Mouse (Mus musculus): ENCODE results near the gene Dohh.
A peak's percentile ranks its signal among the peaks of the same experiment; 100 is the strongest.

The Dohh gene

DNA sequence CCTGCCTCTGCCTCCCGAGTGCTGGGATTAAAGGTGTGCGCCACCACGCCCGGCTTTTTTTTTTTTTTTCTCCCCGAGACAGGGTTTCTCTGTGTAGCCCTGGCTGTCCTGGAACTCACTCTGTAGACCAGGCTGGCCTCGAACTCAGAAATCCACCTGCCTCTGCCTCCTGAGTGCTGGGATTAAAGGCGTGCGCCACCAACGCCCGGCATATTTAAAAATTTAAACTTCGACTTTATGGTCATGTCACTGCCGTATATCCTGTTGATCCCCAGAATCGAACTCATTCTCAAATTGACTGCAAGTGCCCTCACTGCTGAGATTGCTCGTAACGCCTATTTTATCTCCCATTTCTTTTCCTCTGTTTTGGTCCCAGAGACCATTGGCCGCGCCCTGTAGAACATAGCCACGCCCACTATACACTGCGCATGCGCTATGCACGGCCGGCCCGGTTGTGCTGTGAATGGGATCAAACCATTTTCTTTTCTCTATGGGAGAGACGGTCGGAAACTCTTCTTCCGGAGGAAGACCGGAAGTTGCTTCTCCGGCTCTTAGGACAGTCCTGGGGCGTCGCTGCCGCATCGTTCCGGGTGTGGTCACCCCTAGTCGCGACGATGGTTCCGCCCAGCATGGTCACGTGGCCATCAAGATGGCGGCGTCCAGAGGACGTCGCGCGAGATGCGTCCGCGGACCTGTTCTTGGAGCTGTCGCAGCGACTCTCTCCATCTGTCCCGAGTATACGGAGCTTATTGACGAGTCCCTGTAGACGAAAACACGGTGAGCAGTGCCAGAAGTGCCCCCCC is at the start of gene Dohh, which contains the start of gene Gm48551:
Dohh (plus strand) TSS at position 627 of the 803 bp plus-strand sequence.
Gm48551 (plus strand) TSS at position 665 of the 803 bp plus-strand sequence.
- DNase-seq (ENCODE audit: extremely low spot score) = peak; percentile 99

DNA sequence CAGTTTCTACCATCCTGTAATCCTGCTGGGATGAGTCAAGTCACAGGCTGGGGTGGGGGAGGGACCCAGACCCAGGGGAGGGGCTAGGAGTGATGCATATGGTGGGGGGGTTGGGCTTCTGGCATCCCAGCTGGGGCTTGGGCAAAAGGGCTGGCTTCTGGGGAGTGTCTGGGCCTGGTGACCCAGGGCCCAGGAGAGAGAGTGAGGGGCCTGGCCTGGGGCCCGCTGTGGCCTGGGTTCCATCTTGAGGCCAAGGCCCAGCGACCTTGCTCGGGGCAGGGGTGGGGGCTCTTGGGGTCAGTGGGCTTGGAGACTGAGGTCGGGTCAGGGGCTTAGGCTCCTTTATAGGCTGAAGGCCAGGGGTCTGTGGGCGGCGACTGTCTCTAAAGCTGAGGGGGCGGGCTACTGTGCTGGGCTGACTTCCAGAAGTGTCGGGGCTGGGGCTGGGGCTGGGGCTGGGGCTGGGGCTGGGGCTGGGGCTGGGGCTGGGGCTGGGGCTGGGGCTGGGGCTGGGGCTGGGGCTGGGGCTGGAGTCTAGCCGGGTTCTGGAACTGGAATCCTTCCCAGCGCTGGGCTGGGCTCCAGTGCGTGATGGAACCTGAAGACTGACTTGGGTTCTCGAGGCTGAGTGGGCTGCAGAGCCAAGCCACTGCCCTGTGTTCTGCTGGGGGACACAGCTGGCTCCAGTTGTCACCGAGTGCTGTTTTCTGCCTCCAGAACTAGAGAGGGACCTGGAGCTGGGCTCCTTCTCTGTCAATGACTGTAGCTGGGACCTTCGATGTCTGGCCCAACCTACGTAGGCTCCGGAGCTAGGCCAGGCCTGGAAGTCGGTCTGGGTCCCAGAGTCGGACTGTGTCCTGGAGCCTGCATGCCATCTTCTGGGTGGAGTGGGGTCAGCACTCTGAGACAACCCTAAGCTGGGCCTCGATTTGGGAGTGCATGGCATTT is 48.6 kb upstream of the Dohh start:
- DNase-seq (ENCODE audit: extremely low spot score) = peak; percentile 74

DNA sequence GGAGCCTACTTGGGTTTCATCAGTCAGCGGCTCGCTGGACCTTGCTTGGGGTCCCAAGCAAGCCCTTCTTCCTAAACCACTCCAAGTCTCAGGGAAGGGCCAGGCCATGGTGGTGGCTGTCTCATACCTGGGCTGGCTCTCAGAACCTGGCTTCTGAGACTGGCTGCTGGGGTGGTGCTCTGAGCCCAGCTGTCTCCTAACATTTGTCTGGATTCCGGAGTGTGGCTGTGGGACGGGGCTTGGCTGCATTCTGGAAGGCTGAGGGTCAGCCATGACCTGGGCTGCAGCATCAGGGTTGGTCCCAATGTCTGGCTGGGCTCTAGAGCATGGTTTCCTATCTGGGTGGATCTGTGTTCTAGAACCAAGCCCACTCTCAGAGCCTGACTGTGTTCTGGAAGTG is 47.7 kb upstream of the Dohh start:
- DNase-seq (ENCODE audit: extremely low spot score) = no peak

DNA sequence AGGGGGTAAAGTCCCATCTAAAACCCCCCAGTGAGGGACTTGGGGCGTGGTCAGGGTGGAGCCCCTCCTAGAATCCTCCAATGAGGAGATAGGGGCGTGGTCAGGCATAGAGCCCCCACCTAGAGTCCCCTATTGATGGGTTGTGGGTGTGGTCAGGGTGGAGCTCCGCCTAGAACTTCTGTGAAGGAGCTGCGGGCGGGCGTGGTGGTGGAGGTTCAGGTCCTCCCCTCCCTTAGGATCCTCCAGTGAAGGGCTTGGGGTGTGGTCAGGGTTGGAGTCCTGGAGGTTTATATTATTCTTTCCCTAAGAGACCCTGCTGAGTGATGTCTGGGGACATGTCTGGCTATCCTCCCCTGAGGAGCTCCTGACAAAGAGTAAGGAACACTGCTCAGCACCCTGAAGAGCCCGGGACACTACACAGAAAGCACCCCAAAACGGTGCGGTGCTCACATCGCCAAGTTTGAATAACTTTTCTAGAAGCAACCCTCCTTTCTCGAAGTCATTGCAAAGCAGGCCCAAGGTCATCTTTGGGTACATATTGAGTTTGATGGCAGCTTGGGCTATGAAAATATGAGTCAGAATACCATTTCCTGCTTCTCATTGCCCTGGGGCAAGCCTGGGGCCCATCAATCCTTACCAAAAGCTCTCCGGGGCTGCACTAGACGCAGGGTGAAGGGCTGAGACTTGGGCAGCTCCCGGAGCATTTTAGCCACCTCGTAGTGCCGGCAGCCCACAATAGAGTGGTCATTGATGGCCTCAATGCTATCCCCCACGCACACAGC is 43.5 kb upstream of the Dohh start:
- DNase-seq (ENCODE audit: extremely low spot score) = no peak

DNA sequence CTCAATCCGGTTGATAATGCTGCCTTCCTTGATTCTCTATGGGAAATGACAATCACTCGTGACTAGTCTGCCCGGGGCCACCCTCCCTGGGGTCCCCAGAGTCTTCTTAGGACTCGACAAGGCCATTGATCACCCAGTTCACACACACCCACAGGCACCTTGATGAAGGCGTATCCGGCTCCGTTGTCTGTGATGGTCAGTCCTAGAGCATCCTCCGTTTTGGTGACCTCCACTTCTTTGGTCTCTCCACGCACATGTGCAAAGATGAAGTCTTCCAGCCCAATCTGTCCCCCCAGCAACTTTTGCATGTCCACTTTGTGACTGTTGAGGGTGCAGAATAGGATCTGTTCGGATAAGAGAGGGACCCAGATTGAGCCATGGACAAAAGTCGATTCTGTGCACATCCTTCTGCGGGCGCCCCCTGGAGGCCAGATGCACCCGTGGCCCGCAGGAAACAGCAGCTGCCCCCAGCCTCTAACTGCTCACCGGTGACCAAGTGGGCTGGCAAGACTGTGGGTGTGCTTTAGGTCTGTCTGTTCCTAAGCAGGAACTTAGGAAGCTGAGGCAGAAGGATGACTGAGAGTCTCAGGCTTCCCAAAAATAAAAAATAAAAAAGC is 42.8 kb upstream of the Dohh start:
- peak; percentile 68 for DNase-seq (ENCODE audit: extremely low spot score)

DNA sequence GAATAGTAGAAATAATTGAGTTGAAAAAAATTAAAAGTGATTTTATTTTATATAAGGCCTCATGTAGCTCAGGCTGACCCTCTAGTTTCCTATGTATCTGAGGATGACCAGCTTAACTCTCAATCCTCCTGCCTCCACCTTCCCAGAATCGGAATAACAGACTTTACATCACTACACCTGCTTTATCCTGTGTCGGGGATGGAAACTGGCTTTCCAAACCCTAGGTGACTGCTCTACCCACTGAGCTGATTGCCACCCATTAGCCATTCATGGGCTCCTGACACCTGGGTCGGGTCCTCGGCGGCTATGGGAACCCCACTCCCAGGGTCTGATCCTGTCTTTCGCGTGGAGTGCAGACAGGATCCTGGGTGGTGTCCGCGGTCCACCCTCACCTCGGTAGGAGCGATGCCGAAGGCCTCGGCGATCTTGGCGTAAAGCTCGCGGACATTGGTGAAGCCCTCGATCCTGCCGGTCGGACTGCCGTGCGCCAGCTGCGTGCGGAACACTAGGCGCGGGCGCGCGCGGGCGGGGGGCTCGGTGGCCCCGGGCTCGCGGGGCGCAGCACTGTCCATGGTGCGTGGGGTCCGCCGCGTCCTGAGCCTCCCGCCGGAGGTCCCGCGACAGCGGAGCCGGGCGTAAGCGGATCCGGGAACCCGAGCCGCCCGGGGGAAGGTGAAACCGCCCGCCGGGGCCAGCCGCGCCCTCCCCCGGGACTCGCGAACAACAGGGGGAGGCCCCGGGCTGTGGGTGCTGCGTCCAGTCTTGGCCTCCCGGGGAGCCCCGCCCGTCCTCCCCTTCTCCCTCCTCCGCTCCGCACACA is 41.3 kb upstream of the Dohh start, which contains the start of gene Gipc3:
Gipc3 (minus strand) TSS at position 581 of the 820 bp plus-strand sequence.
- no peak for DNase-seq (ENCODE audit: extremely low spot score)

DNA sequence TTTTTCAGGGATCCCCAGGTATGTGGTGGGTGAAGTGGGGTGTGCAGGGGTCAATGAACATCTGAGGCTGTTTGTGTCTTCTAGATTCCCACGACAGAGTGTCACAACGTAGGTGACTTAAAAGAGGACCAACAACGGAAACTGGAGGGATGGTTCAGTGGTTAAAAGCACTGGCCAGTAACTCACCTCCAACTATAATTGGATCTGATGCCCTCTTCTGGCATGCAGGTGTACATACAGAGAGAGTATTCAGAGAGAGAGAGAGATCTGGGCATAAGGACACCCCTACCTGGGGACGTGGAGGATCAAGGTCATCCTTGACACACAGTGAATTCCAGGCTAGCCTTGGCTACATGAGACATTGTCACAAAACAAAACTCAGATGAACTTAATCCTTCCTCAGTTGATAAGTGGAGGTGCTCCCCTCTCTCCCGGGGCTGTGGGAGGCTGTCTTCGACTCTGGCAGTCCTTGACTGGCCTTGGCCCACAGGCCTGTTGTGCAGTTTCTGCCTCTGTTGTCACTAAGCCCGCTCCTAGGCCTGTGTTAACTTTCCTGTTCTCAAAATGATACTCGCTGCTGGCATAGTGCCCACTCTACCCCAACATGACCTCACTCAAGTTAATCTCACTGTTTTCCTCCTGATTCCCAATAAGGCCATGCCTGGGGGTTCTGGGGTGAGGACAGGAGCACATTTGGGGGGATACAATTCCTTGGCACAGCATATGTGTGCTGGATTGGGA is 39.6 kb upstream of the Dohh start:
- DNase-seq (ENCODE audit: extremely low spot score) = no peak

DNA sequence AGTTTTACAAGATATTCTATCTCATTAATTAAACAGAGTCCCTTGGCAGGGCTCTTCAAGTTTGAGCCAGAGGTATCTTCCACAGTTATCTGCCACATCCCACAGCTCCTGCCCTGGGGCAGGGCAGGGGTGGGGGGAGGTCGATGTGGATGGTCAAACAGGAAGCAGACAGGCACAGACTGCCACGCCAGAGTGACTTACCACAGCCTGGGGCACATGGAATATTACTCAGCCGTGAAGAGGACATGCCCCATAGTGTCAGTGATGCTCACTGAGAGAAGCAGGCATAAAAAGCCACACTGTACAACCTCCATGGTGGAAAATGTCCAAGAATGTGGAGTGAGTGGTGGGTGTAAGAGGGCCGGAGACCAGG is 39.1 kb upstream of the Dohh start:
- DNase-seq (ENCODE audit: extremely low spot score) = no peak

DNA sequence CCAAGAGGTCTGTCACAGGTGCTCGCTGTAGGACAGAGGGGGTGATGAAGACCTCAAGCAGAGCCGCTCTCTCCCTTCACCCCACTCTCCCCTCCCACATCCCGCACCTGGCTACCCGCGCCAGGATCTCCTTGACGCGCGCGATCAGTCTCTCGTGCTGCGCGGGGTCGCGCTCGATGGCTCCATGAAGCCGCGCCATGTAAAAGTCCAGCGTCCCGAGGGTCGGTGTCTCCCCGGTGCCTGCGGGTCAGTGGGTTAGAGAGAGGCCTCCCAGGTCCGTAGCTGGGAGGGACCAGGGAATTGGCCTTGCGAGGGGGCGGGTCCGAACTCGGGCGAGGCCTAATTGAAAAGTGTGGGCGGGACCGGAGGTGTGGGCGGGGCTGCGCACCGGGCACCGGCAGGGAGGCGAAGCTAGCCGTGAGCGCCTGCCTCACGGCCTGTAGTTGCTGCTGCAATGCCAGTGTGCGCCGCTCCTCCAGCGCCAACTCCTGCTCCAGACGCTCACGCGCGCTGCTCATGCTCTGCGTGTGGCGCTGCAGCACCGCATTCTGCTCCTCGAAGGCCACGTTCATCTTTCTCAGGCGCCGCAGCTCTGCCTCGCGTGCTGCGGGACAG is 37.7 kb upstream of the Dohh start:
- peak; percentile 83 for DNase-seq (ENCODE audit: extremely low spot score)

DNA sequence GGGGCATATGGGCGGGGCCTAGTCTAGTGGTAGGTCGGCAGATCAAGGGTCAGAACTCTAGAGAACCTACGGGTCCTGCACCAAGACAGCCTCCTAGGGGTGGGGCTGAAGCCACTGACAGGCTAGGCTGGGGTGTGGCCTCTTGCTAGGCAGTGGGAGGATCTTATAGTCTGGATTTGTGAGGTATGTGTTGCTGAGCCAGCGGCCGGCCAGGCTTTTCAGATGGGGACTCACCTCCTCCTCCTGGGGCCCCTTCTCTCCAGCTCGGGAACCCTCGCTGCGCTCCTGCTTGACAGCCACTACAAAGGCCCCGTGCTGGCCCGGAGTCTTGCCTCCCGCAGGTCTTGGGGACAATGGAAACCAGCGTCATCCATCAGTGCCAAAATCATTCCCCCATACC is 35.1 kb upstream of the Dohh start:
- DNase-seq (ENCODE audit: extremely low spot score) = no peak

DNA sequence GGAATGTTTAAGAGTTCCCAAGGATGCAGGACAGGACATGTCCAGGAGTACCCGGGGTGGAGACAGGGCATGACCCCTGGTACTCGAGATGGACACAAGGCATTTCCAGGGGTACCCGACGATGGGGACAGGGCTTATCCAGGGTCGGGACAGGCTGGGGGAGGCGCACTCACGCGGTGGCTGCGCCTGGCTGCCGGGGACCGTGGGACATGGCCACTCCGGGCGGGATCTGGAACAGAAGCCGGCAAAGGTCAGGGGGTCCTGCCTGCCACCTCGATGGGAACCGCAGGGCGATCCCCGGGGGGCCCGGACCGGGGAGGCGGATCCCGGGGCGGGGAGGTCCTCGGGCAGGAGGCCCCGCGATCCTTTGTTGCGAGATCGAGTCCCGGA is 34.3 kb upstream of the Dohh start:
- no peak for DNase-seq (ENCODE audit: extremely low spot score)

DNA sequence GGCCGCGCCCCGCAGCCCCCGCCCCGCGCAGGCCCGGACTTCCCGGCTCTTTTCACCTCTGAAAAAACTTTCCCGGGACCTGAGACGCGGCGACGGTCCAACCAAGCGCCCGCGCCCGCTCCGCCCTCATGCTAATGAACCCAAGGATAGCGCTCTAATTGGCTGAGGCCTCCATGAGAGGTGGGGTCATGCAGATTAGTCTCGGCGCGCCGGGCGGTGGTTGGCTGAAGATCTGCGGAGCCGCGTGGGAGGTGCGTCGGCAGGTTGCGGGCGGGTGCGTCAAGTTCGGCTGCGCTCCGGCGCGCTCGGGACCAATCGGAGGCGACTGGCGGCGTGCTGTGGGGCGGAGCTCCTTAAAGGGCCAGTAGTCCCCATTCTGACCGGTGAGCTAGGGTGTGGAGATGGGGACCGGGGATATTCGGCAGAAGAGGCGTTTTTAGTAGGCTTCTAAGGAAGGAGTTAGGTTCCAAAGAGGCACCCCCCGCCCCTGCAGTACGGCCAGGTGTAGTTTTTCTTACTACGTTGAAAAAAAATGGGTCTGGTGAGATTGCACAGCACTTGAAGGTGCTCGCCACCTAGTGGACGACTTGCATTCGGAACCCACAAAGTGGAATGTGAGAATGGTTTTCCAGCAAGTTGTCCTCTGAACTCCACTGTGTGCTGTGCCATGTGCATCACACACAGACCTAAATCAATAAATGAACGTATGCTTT is 33.7 kb upstream of the Dohh start, which contains the start of gene Hmg20b:
Hmg20b (minus strand) TSS at position 130 of the 713 bp plus-strand sequence.
- DNase-seq (ENCODE audit: extremely low spot score) = peak; percentile 99

DNA sequence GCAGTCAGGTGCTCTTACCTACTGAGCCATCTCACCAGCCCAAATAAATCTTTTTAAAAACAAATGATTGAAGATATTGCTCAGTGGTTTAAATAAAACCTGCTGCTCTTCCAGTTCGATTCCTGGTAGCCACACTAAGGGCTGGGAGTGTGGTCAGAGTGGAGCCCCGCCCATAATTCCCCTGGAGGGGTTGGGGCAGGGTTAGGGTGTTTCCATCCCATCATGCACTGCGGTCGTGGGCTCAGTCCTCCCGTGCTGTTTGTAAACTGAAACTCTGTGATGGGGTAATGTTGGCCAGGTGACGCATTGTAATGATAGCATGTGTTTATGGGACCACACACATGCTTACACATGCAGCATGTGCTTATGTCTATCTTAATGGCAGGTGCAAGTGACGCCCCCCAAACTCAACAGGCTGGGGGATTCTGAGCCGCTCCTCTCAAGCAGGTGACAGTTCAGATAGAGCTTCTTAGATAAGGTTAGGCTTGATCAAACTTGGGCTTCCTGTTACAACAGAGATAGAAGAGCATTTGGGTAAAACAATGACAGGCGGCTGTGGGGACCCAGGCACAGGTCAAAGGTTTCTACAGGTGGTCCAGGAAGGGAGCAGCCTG is 32.4 kb upstream of the Dohh start:
- no peak for DNase-seq (ENCODE audit: extremely low spot score)

DNA sequence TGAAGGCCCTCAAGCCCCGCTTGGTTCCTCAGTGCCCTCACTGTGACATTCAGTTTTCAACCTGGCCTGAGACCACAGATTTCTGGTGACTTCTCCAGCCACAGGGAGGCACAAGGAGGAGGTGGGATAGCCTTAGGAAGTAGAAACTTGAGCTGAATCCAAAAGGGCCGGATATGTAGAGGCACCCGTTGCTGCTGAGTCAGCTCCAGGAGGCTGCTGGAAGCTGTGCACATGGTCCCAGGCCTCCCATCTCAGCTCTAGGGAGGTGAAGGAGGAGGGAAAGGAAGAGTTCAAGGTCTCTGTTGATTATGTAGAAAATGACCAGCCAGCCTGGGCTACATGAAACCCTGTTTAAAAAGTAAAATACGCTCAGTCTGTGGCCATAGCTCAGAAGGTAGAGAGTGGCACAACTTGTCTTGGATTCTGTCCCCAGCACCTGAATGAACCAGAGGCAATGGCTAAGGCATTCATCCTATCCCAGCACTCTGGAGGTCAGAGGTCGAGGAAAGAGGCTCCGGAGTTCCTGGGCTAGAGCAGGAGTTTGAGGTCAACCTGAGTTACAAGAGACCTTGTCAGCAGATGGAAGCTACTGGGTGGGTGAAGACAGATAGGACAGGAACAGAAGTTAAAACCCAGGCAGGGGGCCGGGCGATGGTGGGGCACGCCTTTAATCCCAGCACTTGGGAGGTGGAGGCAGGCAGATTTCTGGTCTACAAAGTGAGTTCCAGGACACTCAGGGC is 29.3 kb upstream of the Dohh start:
- no peak for DNase-seq (ENCODE audit: extremely low spot score)

DNA sequence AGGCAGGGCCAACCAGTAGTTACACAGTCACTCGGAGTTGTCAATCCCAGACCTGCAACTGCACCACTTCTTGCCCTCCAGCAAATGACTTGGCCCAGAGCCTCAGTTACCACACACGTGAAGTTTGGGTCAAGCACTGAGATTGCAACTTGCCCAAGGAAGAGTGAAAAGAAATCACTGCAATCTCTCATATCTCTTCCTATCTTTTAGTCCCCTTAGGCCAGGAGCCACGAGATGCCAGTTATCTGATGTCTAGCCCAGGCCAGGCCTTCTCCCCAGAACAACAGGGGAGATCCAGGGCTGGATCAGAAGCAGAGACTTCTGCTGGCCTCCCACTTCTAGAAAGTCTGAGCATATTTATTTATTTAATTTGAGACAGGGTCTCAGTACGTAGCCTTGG is 28.7 kb upstream of the Dohh start:
- no peak for DNase-seq (ENCODE audit: extremely low spot score)

DNA sequence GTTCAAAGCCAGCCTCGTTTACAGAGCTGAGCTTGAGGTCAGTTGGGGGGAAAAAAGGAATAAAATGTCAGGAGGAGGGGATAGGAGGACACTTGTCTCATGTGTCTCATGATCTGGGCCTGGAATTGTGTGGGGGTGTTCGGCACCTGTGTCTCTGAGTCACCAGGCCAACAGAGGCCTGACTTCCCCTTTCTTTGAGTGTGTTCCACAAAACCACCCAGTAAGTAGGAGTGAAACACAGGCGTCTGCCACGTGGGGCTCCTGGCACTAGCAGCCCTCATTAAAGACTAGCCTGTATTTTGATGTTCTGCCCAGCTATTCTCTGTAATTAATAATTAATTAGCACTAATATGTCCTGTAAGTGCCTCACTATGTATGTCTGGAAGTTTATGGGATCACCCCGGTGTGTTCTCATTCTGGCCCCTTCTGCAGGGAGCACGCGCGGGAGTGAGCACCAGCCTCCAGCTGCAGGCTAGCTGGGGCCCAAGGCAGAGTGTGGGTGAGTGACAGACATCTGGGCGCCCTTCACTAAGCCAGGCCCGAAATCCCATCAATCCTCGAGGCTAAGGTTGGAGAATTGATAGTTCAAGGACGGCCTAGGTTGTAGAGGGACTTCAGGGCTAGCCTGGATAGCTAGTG is 27.8 kb upstream of the Dohh start:
- DNase-seq (ENCODE audit: extremely low spot score) = no peak

Measured in embryo, embryonic 9.5 days (tissue).